Mouse (Mus musculus) brown adipose tissue, adult 24 weeks (tissue): ENCODE results near the gene Kdm2b. TPM values are rescaled to one million over a fixed set of nuclear protein-coding genes. Genes with fewer than 3 reads are reported as not detected.

ENCODE experiments used
- H3K27ac ChIP-seq: fragments of 200-500 bp; replicated peaks from 2 replicates; pipeline ENCODE4 v1.5.1; 2012; ENCODE audit warnings: low read depth, mild to moderate bottlenecking, low read length
- H3K4me1 ChIP-seq: fragments of 200-500 bp; 2 replicates; pipeline ENCODE4 v1.6.1; 2012; ENCODE audit warnings: low read length, mixed read lengths; ENCODE audit not compliant: control insufficient read depth, insufficient read depth, insufficient read length
- H3K4me3 ChIP-seq: fragments of 200-500 bp; 2 replicates; pipeline ENCODE4 v1.5.1; 2012; ENCODE audit warnings: low read depth, mild to moderate bottlenecking, low read length, moderate library complexity; ENCODE audit not compliant: insufficient read depth
- polyA plus RNA-seq: library from polyadenylated mRNA; stranded (reverse); fragments of >200 nt; gene quantifications from 2 replicates; pipeline ENCODE4 v1.2.4, GENCODE M21; 2012; ENCODE audit not compliant: missing spikeins, insufficient read depth, insufficient read length

Gene Kdm2b
- polyA plus RNA-seq, 1 experiment, result 6.5 TPM

DNA sequence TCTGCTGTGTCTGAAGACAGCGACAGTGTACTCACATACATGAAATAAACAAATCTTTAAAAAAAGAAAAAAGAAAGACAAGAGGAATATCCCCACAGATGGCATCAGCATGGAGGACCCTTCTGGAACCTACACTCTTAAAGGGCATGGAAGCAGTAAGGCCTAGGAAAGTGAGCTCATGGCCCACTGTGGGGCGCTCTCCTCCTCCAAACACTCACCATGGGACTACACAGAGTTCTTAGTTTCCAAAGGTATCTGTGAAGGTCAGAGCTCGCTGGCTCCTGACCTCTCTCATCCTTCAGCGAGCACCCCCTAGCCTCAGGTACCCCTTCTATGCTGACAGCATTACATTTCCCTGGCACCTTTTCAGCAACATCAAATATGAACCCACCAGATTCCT, 53.8 kb downstream of the Kdm2b start:
- Histone ChIP-seq H3K27ac (no peak overlapping the region), H3K4me1 (no peaks in the 10 kb centered on the region), H3K4me3 (no peak overlapping the region)

DNA sequence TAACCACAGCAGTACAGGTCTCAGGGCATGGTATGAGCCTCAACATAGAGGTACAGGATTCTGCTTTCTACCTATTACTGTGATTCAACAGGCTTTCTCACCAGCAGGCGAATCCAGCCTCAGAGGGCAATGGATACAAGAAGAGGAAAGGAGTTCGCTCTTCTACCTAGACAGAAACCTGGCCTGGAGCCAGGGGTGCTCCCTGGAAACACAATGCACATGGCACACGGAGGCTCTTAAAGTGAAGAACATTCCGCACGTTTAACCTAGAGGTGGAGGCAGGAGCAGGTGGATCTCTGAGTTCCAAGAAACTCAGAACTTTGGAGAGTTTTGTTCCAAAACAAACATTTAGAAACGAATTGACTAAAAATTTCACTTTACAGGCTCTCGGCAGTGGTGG, 58.6 kb downstream of the Kdm2b start:
- Histone ChIP-seq H3K4me1 (no peaks in the 10 kb centered on the region), H3K27ac (no peak overlapping the region), H3K4me3 (no peak overlapping the region)

GRCm38 (mm10) chr5:122928293-122928692, 61.3 kb downstream of the Kdm2b start:
- Histone ChIP-seq H3K4me1 (no peaks in the 10 kb centered on the region; the same call in 1 of the 2 replicates), H3K27ac (no peak overlapping the region), H3K4me3 (no peak overlapping the region)

DNA sequence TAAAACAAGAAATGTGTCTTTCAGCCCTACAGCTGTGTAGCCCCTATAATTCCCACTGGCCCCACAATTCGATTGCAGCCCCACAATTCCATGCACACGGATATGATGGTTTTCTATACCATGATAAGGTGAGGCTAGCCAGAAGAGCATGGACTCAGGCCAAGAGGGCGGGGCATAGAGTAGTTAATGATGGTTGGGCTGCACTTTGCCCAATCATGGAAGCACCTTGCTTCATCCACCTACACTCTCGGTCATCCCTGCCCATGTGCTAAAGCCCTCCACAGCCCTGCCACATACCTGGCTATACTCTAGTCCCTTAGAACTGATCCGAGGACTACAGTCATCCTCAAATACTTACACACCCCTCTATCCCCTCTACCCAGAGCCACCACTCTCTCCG, 61.9 kb downstream of the Kdm2b start:
- H3K4me3 ChIP-seq, result no peak overlapping the region
- no peaks in the 10 kb centered on the region; the same call in 1 of the 2 replicates for H3K4me1 ChIP-seq
- H3K27ac ChIP-seq, result no peak overlapping the region

DNA sequence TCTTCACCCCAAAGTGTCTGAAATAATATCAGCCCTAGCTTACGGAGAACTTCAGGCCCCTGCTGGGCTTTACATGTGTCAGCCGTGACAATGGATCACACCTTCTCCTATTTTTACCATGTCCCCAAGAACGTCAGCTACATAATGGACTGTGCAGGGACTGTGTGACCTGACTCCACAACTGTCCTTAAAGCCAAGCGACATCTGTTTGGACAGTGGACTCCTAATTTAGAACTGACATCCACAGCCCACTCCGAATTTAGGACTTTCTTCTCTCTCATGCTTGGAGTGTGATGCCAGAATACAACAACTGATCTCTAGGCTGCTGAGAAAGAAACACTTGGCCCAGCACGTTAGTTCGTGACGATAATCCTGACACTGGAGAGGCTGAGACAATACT, 62.5 kb downstream of the Kdm2b start:
- Histone ChIP-seq H3K4me1 (no peaks in the 10 kb centered on the region; the same call in 1 of the 2 replicates), H3K27ac (no peak overlapping the region), H3K4me3 (no peak overlapping the region)

- Histone ChIP-seq H3K4me1 (no peaks in the 10 kb centered on the region; the same call in 1 of the 2 replicates), H3K4me3 (no peak overlapping the region), H3K27ac (no peak overlapping the region)
Measured at GRCm38 (mm10) chr5:122926341-122926740, 63.3 kb downstream of the Kdm2b start.

DNA sequence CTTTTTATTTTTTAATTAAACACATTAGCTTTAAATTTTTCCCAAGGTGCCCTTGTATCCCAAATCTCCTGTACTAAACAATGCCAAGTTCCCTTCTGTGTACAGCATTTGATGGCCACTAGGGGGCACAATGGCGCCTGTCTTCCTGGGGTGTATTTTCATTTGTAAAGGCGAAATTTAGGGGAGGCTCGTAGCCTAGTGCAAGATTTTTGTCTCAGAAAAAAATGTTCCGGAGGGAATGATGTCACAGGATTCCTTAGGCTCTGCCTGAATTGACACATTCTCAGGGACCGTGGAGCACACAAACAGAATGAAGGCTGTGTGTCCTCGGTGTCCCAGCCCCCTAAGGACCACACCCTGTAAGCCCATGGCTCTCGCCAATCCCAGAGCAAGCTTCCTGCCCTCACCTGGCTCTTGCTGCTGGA, 64.1 kb downstream of the Kdm2b start:
- H3K4me1 ChIP-seq, result no peaks in the 10 kb centered on the region; the same call in 1 of the 2 replicates
- peak overlapping the region; percentile 6; the same call in 1 of the 2 replicates for H3K4me3 ChIP-seq
- H3K27ac ChIP-seq, result no peak overlapping the region

DNA sequence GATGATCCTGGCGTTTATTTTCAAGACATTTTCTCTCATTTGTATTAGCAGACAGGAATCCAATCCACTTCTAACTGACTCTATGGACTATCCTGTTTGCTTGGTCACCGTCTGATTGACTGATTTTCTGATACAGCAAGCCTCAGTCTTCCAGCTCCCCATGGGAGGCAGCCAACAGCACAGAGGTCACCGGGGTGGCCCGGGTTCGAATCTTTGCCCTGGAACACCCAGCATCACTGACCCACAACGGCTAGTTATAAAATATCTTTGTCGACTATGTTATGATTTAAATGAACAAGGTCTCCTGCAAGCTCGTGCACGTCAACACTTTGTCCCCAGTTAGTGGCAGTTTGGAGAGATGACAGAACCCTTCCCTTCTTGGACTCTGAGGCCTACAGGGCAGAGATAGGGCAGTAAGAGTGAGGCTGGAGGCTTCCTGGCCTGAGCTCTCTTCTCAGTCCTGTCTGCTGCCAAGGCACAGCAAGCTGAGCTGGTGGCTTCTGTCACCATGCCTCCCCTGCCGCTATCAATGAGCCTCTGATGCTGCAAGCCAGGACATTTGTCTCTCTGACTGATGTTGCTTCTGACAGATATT, 65.7 kb downstream of the Kdm2b start:
- H3K27ac ChIP-seq, result no peak overlapping the region

DNA sequence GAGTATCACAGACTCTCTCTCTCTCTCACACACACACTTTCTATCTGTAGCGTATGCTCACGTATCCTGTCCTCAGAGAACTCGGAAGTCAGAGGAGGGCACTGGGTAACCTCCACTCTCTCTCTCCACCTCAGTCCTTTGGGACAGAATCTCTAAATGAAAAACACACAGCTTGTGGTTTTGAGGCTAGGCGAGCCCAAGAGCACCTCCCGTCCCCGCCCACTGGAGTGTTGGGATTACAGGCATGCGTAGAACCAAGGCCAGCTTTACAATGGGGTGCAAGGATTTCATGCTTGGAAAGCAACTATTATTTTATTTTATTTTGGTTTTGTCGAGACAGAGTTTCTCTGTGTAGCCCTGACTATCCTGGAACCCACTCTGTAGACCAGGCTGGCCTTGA, 67.7 kb downstream of the Kdm2b start:
- H3K27ac ChIP-seq, result no peak overlapping the region
- no peaks in the 10 kb centered on the region; the same call in 1 of the 2 replicates for H3K4me1 ChIP-seq
- H3K4me3 ChIP-seq, result no peak overlapping the region

More for the DNA sequence above, 65.7 kb downstream of the Kdm2b start:
- Histone ChIP-seq H3K4me1 (no peaks in the 10 kb centered on the region; the same call in 1 of the 2 replicates), H3K4me3 (no peak overlapping the region)

DNA sequence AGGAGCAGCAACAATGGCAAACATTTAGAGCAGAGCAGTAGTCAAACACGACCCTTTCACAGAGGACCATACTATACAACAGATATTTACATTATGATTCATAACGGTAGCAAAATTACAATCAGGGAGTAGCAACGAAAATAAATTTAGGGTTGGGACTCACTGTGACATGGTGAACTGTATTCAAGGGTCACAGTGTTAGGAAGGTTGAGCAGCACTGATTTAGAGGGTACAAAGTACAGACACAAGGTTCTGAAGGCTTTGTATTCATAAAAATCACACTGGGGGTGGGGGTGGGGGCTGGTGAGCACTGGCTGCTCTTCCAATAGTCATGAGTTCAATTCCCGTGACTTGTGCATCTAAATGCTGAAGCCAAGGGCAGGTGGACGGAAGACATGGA, 69.1 kb downstream of the Kdm2b start:
- H3K27ac ChIP-seq, result no peak overlapping the region
- no peak overlapping the region for H3K4me3 ChIP-seq

GRCm38 (mm10) chr5:122917982-122918711, 71.5 kb downstream of the Kdm2b start:
- no peak overlapping the region for H3K4me3 ChIP-seq
- no peak overlapping the region for H3K27ac ChIP-seq
- no peaks in the 10 kb centered on the region for H3K4me1 ChIP-seq

More for the DNA sequence above, 69.1 kb downstream of the Kdm2b start:
- H3K4me1 ChIP-seq, result no peaks in the 10 kb centered on the region; the same call in 1 of the 2 replicates

- Histone ChIP-seq H3K27ac (no peak overlapping the region), H3K4me3 (no peak overlapping the region), H3K4me1 (no peaks in the 10 kb centered on the region)
Measured at GRCm38 (mm10) chr5:122916147-122916546, 73.5 kb downstream of the Kdm2b start.

GRCm38 (mm10) chr5:122912863-122913262, 76.8 kb downstream of the Kdm2b start:
- H3K4me1 ChIP-seq, result no peaks in the 10 kb centered on the region
- no peak overlapping the region for H3K27ac ChIP-seq
- H3K4me3 ChIP-seq, result no peak overlapping the region

DNA sequence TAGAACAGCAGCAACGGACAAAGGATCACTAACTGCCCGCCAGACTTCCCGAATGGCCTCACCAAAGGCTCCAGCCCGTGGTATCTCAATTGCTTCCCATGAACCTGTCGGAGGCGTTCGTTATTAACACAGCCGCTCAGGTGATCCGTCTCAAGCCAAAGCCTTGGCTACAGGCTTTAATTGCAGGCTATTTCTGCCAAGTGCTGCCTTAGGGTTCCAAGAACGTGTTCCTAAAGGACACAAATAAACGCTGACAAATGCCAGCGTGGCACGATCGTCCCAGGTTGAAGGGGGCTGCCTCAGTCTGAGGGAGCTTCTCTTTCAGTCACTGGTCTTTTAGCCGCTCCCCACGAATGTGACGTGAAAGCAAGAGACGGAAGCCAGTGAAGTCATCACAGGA, 80.1 kb downstream of the Kdm2b start:
- Histone ChIP-seq H3K27ac (no peak overlapping the region), H3K4me1 (no peaks in the 10 kb centered on the region), H3K4me3 (no peak overlapping the region)

GRCm38 (mm10) chr5:122908001-122908400, 81.6 kb downstream of the Kdm2b start:
- Histone ChIP-seq H3K27ac (no peak overlapping the region), H3K4me3 (no peak overlapping the region), H3K4me1 (no peaks in the 10 kb centered on the region)

DNA sequence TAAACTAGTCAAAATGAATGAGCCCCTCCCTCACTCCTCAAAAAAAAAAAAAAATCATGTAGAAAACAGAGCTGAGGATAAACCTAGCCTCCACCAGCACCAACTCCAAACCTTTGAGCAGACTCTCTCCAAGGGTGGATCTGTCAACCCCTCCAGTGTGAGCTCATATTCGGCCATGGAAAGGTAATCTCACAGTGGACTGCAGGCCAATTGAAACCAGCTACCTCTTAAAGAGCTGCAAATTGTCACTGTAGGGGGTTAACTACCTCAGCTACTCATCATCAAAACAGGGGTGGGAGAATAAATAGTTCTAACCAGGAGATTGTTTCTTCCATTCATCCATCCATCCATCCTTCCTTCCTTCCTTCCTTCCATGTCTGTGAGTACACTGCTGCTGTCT, 82.4 kb downstream of the Kdm2b start:
- Histone ChIP-seq H3K4me1 (no peaks in the 10 kb centered on the region), H3K27ac (no peak overlapping the region), H3K4me3 (no peak overlapping the region)
